Mouse (Mus musculus) olfactory bulb, adult 2 months (tissue): Measurements from ENCODE around the gene Notch4.

Experiments
- CTCF ChIP-seq: fragments of 200-500 bp; IDR thresholded peaks from 2 replicates; pipeline ENCODE4 v1.5.1; 2012; ENCODE audit warnings: low read depth, mild to moderate bottlenecking, low read length, moderate library complexity; ENCODE audit not compliant: insufficient read depth
- POLR2A ChIP-seq: fragments of 200-500 bp; IDR thresholded peaks from 2 replicates; pipeline ENCODE4 v1.6.1; 2012; ENCODE audit warnings: mild to moderate bottlenecking, low read depth, low read length, moderate library complexity; ENCODE audit not compliant: insufficient read depth

- no peak for TF ChIP-seq POLR2A
- no peak for TF ChIP-seq CTCF
These were observed 31.4 kb upstream of the Notch4 start for GRCm38 (mm10) chr17:34532671-34533070.
